29 mouse cellular contexts compared by ENCODE assay signal in genomic region chr13:102637059-102637458, GRCm38 (mm10). TPM values are rescaled to one million over a fixed set of nuclear protein-coding genes. Genes with fewer than 3 reads are reported as not detected.
A peak's percentile ranks its signal among the peaks of the same experiment; 100 is the strongest.
DNase-seq lines count a peak whose midpoint lies in the region; ATAC-seq and TF ChIP-seq lines count a peak whose summit lies in the region.
"Had no signal": no experiment of that assay in that cellular context is flagged by ENCODE, and none has a peak within 500 bp of the region (broad histone marks: within the 10 kb centered on the region; RNA-seq: fewer than 3 reads in every experiment).

No protein-coding gene starts in this region.

- peak; percentile 64 for ATAC-seq in forebrain, embryonic 16.5 days
- no peak for ATAC-seq in forebrain, postnatal 0 days
- no peak for ATAC-seq in liver, embryonic 11.5 days (replicated peaks; ENCODE audit: low FRiP score)
- no peak for ATAC-seq in liver, embryonic 12.5 days
- ATAC-seq: activated CD4-positive, CD25-positive, alpha-beta regulatory T cell, adult 4 months; intestine, embryonic 16.5 days had no signal

- H3K27ac ChIP-seq in forebrain, embryonic 16.5 days (ENCODE audit: low read length): no peak overlapping the region
- H3K27ac ChIP-seq in forebrain, postnatal 0 days (ENCODE audit: low read depth, low read length): no peak overlapping the region
- no peak overlapping the region for H3K27ac ChIP-seq in liver, embryonic 11.5 days (ENCODE audit: low read depth, low read length)
- H3K27ac ChIP-seq in liver, embryonic 12.5 days: no peak overlapping the region
- H3K27ac ChIP-seq: embryonic facial prominence, embryonic 10.5 days; embryonic facial prominence, embryonic 15.5 days; hindbrain, embryonic 13.5 days; layer of hippocampus, adult 2 months; left cerebral cortex, adult 2 months; liver, embryonic 14.5 days had no signal

- H3K4me3 ChIP-seq in forebrain, embryonic 16.5 days (replicated peaks; ENCODE audit: low read length): no peak overlapping the region
- no peak overlapping the region for H3K4me3 ChIP-seq in forebrain, postnatal 0 days (ENCODE audit: low read depth, low read length)
- no peak overlapping the region for H3K4me3 ChIP-seq in liver, embryonic 11.5 days (ENCODE audit: low read depth, low read length)
- H3K4me3 ChIP-seq in liver, embryonic 12.5 days: no peak overlapping the region
- H3K4me3 ChIP-seq: embryonic facial prominence, embryonic 10.5 days; embryonic facial prominence, embryonic 15.5 days; hindbrain, embryonic 13.5 days; layer of hippocampus, adult 2 months; left cerebral cortex, adult 2 months had no signal

- no peak for TF ChIP-seq POLR2A in brain, embryonic 14.5 days (IDR thresholded peaks at IDR 0.05; ENCODE audit: borderline replicate concordance, extremely low read depth, insufficient read depth, insufficient read length, poor library complexity, severe bottlenecking)

- H3K9ac ChIP-seq in forebrain, embryonic 16.5 days (replicated peaks; ENCODE audit: low read depth, low read length): no peak overlapping the region
- H3K9ac ChIP-seq in forebrain, postnatal 0 days: no peak overlapping the region
- H3K9ac ChIP-seq in liver, embryonic 11.5 days (ENCODE audit: low read depth, low read length): no peak overlapping the region
- H3K9ac ChIP-seq in liver, embryonic 12.5 days: no peak overlapping the region
- H3K9ac ChIP-seq: embryonic facial prominence, embryonic 15.5 days; hindbrain, embryonic 13.5 days; liver, embryonic 14.5 days had no signal

- peaks cover 5% of the 10 kb centered on the region; the same call in 1 of the 2 replicates for H3K4me1 ChIP-seq in forebrain, embryonic 16.5 days (replicated peaks; ENCODE audit: control insufficient read depth, insufficient read depth, low read length)
- no peaks in the 10 kb centered on the region for H3K4me1 ChIP-seq in forebrain, postnatal 0 days (ENCODE audit: insufficient read depth)
- no peaks in the 10 kb centered on the region for H3K4me1 ChIP-seq in liver, embryonic 11.5 days (replicated peaks; ENCODE audit: control insufficient read depth, insufficient read depth, low read length)
- H3K4me1 ChIP-seq in liver, embryonic 12.5 days: no peaks in the 10 kb centered on the region
- H3K4me1 ChIP-seq: embryonic facial prominence, embryonic 10.5 days; embryonic facial prominence, embryonic 15.5 days had no signal

- H3K36me3 ChIP-seq in forebrain, embryonic 16.5 days (ENCODE audit: control insufficient read depth, insufficient read depth): no peaks in the 10 kb centered on the region
- H3K36me3 ChIP-seq in forebrain, postnatal 0 days (ENCODE audit: insufficient read depth): no peaks in the 10 kb centered on the region
- H3K36me3 ChIP-seq in liver, embryonic 11.5 days (ENCODE audit: control insufficient read depth, insufficient read depth, low read length): no peaks in the 10 kb centered on the region
- H3K36me3 ChIP-seq in liver, embryonic 12.5 days: no peaks in the 10 kb centered on the region
- H3K36me3 ChIP-seq: embryonic facial prominence, embryonic 10.5 days; embryonic facial prominence, embryonic 15.5 days; hindbrain, embryonic 13.5 days had no signal

- 6% methylated on average over 5 of the region's 5 CpGs for WGBS in forebrain, embryonic 16.5 days
- 10% methylated on average over 5 of the region's 5 CpGs for WGBS in forebrain, postnatal 0 days
- 47% methylated on average over 5 of the region's 5 CpGs for WGBS in liver, embryonic 11.5 days
- WGBS in liver, embryonic 12.5 days (ENCODE audit: insufficient replicate concordance): 42% methylated on average over 5 of the region's 5 CpGs

- no peak for TF ChIP-seq CTCF in forebrain, postnatal 0 days (IDR thresholded peaks at IDR 0.05; ENCODE audit: low read depth)
- TF ChIP-seq CTCF in brain, embryonic 14.5 days (IDR thresholded peaks at IDR 0.05; ENCODE audit: borderline replicate concordance, extremely low read depth, insufficient read depth, insufficient read length): no peak

- no peak for DNase-seq in forebrain, postnatal 0 days
- peak; percentile 12 for DNase-seq in liver, embryonic 11.5 days (ENCODE audit: low spot score)
- peak; percentile 43 for DNase-seq in Muller cell, postnatal 12 days (ENCODE audit: inconsistent ontology term)
- peak; percentile 54 for DNase-seq in brain, embryonic 14.5 days (ENCODE audit: low read depth)
- no peak for DNase-seq in ovary, adult 18-20 months (ENCODE audit: low spot score)
- DNase-seq: adrenal gland, adult 2 months; adrenal gland, postnatal 36 days; B cell, adult 2 months; cerebellum, adult 9-10 months; cerebellum, postnatal 36 days; gastrocnemius, postnatal 10 days; heart, postnatal 4 days; kidney, adult 8-10 months; kidney, postnatal 36 days; midbrain, embryonic 14.5 days; right cerebral cortex, adult 18-20 months; spleen, adult 18-20 months; thymus, adult 18-20 months; thymus, postnatal 25 days had no signal

- peaks cover 3% of the 10 kb centered on the region; the same call in 1 of the 2 replicates for H3K9me3 ChIP-seq in forebrain, embryonic 16.5 days (ENCODE audit: control insufficient read depth, low read length)
- no peaks in the 10 kb centered on the region for H3K9me3 ChIP-seq in forebrain, postnatal 0 days (ENCODE audit: low read length)
- no peaks in the 10 kb centered on the region for H3K9me3 ChIP-seq in liver, embryonic 11.5 days (ENCODE audit: control insufficient read depth, low read length)
- no peaks in the 10 kb centered on the region for H3K9me3 ChIP-seq in liver, embryonic 12.5 days (replicated peaks)
- H3K9me3 ChIP-seq: embryonic facial prominence, embryonic 10.5 days; embryonic facial prominence, embryonic 15.5 days; hindbrain, embryonic 13.5 days had no signal

- no peak overlapping the region for H3K4me2 ChIP-seq in forebrain, embryonic 16.5 days (ENCODE audit: low read length)
- no peak overlapping the region for H3K4me2 ChIP-seq in forebrain, postnatal 0 days (ENCODE audit: low read depth)
- H3K4me2 ChIP-seq in liver, embryonic 11.5 days: no peak overlapping the region
- H3K4me2 ChIP-seq in liver, embryonic 12.5 days: no peak overlapping the region
- H3K4me2 ChIP-seq: embryonic facial prominence, embryonic 15.5 days; hindbrain, embryonic 13.5 days had no signal

- no peaks in the 10 kb centered on the region for H3K27me3 ChIP-seq in forebrain, embryonic 16.5 days (replicated peaks; ENCODE audit: control insufficient read depth, insufficient read depth, low read length)
- H3K27me3 ChIP-seq in forebrain, postnatal 0 days (ENCODE audit: insufficient read depth, low read length): no peaks in the 10 kb centered on the region
- H3K27me3 ChIP-seq in liver, embryonic 11.5 days (replicated peaks; ENCODE audit: control insufficient read depth, insufficient read depth, low read length): no peaks in the 10 kb centered on the region
- no peaks in the 10 kb centered on the region for H3K27me3 ChIP-seq in liver, embryonic 12.5 days (replicated peaks)
- H3K27me3 ChIP-seq: embryonic facial prominence, embryonic 15.5 days; hindbrain, embryonic 13.5 days had no signal

RNA-seq across cellular contexts. Expression of gene Cd180, which starts 56.3 kb away (rescaled TPM):
- 0.23 and 0.39 TPM in 2 replicates for polyA plus RNA-seq in forebrain, embryonic 16.5 days (2015; fragmentation: Nextera tagmentation; extraction: Ambion mirVana)
- 0.57 and 0.77 TPM in 2 replicates for total RNA-seq in forebrain, postnatal 0 days (2014; rRNA removed)
- polyA plus RNA-seq in forebrain, postnatal 0 days (2015; fragmentation: Nextera tagmentation; extraction: Ambion mirVana): 0.55 and 0.56 TPM in 2 replicates
- 0.68 and 1.7 TPM in 2 replicates for polyA plus RNA-seq in liver, embryonic 11.5 days (2014; fragmentation: Nextera tagmentation; extraction: Ambion mirVana)
- 1.0 and 1.2 TPM in 2 replicates for polyA plus RNA-seq in liver, embryonic 12.5 days (2016; fragmentation: Nextera tagmentation; extraction: Ambion mirVana)
- 0.42 and 1.0 TPM in 2 replicates for polyA plus RNA-seq in brain, embryonic 14.5 days (2012; rRNA removed)

Comparison
In these comparisons a context has a peak if more than half of its experiments do, and no peak if none do; other contexts are left out.
1. DNase-seq: peak in liver, embryonic 11.5 days (single experiment), Muller cell, postnatal 12 days (single experiment) and brain, embryonic 14.5 days (single experiment); none in forebrain, postnatal 0 days (single experiment) and ovary, adult 18-20 months (single experiment).